Mouse (Mus musculus): ENCODE results near the gene Cggbp1. TPM values are rescaled to one million over a fixed set of nuclear protein-coding genes. Genes with fewer than 3 reads are reported as not detected.
"Not testable (repeated sequence)": the region's sequence is repeated elsewhere in the genome, so short reads cannot be mapped to it uniquely, and the experiment has no call there.

The Cggbp1 gene
- total RNA-seq (2021): 10 to 100 TPM; 39.4 to 40.0 TPM

DNA sequence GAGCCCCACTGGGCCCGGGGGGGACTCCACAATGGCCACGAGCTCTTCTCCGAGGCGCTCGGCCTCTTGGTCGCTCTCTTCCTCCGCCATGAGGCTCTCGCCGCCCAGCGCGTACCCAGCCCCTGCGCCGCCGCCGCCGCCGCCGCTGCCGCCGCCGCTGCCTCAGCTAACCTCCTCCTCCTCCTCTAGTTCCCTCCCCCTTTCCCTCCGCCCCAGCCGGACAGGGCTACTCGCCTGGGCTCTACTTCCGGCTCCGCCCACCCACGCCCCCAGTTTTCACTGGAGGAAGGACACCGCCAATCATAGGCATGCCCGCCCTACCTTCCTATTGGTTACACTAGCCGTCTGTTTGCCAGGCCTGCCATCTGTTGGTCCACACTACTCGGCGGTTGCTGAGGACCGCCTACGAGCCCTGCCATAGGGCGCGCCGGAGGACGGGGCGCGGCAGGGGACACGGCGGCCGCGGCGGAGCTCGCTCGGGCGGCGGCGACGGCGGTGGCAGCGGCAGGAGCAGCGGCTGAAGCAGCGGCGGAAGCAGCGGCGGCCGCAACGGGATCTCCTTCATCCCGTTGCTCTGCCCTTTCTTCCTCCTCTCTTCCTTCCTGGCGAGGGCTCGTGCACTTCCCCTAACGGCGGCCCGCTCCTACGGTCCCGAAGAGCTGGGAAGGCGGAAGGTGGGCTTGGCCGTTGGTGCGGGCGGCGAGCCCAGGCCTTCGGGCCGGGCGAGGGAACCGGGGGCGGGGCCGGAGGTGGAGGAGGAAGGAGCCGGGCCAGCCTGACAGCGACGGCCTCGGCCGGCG lies at the start of gene Cggbp1, which contains the start of gene Zfp654:
Cggbp1 (plus strand) TSS at position 434 of the 800 bp plus-strand sequence.
Zfp654 (minus strand) TSS at position 90 of the 800 bp plus-strand sequence.
- DNase-seq: peak; percentile 99 to 100
- intact Hi-C loops (cut with DNase I): loop anchor here (1.0 to 10.0 kb wide), 4 partner anchors 21 to 1997 kb away; partner anchors contain the start of genes 4930453N24Rik and Pros1

DNA sequence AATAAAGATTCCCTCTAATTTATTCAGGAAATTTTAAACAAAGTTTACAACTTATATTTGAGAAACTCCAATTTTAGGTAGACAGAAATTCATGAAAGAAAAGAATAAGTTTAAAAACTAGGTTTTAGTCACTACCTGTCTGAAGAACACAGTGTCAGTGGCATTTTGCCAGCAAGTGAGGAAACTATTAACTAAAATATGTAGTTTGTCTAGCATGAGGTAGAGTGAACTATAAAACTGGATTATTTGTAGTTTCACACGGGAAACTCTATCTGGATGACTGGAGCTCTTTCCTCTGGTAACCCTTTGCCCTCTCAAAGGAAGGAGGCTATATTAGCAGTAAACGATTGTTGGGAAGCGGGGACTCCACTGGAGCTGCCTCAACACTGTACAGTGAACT lies 48.8 kb upstream of the Cggbp1 start:
- intact Hi-C loops (cut with DNase I): no loop called here
- no peak for DNase-seq

DNA sequence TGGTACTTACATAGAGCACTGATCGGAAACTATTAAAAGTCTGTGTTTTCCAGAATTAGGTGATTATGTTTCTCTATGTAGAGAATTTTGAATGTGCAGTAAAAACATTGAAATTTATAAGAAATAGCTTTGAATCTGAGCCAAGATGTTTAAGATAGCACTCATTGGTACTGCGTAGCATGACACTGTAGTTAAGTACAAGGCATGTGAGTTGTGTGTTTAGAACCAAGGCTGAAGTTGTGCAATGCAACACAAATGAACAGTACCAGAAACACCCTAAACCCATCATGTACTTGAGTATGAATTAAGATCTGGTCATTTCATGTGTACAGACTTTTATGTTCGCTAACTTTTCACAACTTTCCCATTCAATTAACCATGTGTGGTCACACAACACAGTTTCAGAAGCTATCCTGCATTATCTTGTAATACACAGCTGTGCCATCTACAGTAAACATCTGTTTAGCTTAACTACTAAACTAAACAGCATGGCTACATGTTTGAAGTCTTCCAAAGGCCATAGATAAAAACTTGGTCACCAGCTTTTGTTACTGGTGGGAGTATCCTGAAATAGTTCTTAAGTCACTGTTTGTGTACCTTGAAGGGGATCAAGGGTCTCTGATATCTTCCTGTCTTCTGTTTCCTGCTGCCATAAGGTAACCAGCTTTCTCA lies 34.6 kb upstream of the Cggbp1 start:
- DNase-seq: no peak
- intact Hi-C loops (cut with DNase I): no loop called here

DNA sequence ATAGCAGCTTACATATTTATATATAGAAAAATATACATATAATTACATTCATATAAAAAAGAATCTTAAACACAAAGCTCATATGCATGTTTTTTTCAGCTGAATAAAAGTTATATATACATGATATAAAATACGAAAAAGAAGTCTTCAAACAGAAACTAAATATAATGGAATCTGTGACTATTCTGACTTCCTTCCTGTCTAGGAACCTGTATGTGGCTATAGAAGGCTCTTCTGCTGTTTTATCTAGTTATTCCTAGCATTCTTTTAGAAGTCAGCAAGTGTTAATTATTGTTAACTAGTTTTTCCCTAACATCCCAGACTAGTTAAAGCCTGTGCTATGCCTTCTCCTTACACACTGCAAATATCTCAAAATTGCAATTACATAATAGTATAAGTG lies 27.9 kb upstream of the Cggbp1 start:
- intact Hi-C loops (cut with DNase I): no loop called here

DNA sequence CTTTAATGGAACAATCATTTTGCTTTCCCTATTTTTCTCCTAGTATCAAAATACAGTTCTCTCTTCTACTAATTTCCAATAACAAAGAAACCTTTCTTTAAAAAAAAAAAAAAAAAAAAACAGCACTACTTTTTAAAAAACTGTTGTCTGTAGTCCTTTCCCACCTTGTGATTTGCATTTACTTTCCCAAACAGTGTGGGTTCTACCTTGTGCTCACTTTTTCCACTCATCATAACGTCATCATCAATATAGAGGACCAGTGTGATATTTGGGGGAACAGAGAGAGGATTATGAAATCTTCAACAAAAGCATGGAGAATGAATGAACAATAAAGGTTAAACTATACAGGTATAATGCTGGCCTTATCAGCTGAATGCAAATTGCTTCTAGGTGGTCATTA lies 27.3 kb upstream of the Cggbp1 start:
- no peak for DNase-seq

More for the DNA sequence above, 27.9 kb upstream of the Cggbp1 start:
- no peak for DNase-seq

DNA sequence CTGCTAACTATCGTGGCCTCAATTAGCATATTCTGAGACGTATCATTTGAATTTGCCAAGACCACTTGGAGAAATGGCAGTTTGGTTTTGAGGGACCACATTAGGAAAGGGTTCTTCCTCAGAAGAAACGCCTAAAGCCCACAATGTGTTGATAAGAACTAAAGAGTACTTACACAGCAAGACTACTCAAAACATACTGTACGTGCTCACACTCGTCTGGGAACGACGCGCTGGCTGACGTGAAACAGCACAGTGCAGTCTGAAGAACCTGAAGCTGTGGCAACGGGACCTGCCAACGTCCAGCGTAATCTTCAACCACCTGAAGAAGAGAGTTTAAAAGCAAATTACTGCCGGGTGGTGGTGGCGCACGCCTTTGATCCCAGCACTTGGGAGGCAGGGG lies 21.5 kb upstream of the Cggbp1 start:
- DNase-seq: no peak
- intact Hi-C loops (cut with DNase I): no loop called here

More for the DNA sequence above, 27.3 kb upstream of the Cggbp1 start:
- intact Hi-C loops (cut with DNase I): no loop called here

DNA sequence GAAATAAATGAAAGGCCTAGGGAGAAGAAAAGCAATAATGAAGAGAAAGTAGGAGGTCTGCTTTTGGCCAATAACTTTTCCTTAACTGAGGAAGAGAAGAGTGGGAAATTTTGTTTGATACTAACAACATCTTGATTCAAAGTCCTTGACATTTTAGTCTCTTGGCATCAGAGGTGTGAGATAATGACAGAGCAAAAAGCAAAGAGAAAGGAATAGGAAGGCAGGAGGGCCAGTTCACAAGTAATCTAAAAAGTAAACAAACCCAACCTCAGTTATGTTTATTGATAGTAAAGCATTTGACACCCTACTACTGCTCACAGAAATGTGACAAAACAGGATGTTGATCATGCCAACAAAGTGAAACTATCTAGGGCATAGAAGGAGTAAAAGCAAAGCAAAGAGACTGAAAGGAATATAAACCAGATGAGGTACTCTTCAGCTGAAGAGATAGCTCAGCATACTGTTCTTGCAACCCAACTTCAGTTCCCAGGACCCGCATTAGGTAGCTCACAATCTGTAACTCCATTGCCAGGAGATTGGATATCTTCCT lies 15.7 kb upstream of the Cggbp1 start:
- DNase-seq: no peak
- intact Hi-C loops (cut with DNase I): no loop called here

DNA sequence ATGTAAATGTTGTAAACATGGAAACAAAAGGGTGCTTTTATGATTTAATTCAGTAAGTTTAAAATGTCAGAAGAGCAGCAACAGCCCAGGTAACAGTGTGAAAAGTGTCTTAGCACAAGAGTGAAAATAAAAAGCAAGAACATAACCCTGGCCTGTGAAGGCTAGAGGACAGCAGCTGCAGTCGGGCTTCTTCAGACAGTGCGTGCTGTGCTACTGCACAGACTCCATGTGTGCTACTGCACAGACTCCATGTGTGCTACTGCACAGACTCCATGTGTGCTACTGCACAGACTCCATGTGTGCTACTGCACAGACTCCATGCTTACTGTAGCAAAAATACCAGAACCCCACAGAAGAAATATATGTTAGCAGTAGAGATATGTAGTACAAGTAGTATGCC lies 15.1 kb upstream of the Cggbp1 start:
- intact Hi-C loops (cut with DNase I): no loop called here
- DNase-seq: no peak

DNA sequence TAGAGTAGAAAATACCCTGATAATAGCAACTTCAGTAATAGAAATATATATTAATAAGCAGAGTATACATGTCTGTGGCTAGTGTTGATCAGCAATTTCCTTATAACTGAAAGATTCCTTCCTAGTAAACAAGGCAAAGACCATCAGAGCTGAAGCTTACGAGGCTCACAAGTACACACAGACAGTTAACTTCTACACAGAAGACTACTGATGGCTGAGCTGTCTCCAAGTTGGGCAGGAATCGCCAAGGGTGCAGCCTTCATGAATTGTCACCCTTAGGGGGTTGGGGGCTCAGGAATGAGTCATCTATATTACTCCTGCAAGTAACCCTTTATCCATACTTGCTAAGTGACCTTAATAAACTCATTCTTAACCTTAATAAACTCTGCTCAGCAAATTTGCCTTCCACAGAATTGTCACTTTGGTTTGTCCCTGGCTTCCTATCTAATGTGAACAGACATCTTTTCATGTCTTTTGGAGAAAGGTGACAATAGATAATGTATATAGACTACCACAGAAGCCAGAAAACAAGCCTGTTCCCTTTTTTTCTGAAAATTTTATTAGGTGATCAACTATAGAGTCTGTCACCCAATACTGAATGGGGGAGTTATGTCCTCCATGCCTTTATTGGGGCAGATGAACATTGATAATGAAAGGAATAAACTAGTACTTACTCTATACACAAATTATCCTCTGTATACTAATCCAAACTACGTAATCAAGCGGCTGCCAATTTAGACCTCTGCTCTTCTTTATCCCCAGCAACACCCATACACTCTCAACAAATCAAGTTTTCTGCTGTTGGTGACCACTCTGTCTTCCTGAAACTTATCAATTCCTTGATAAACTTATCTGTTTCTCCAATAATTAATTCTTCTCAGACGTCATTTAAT lies 10.1 kb upstream of the Cggbp1 start:
- no peak for DNase-seq
- intact Hi-C loops (cut with DNase I): no loop called here

DNA sequence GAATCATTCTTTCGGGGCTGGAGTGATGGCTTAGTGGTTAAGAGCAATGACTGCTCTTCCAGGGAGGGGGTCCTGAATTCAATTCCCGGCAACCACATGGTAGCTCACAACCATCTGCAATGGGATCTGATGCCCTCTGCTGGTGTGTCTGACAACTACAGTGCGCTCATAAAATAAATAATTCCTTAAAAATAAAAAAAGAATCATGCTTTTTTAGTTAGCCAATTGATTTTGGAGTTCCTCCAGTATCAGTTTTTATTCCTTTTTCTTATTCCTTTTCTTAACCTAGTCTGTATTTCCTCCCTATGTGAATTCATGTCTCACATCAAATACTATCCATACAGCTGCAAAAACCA lies 9.4 kb upstream of the Cggbp1 start:
- DNase-seq: no peak
- intact Hi-C loops (cut with DNase I): no loop called here

DNA sequence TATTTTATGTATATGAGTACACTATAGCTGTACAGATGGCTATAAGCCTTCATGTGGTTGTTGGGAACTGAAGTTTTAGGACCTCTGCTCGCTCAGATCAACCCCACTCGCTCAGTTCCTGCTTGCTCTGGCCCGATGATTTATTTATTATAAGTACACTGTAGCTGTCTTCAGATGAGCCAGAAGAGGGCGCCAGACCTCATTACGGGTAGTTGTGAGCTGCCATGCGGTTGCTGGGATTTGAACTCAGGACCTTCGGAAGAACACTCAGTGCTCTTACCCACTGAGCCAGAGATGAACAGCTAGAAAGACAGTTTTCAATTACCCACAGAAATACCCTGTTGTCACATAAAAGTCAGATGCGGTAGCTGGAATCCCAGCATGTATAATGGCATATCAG lies 5.8 kb upstream of the Cggbp1 start:
- intact Hi-C loops (cut with DNase I): no loop called here
- no peak for DNase-seq

DNA sequence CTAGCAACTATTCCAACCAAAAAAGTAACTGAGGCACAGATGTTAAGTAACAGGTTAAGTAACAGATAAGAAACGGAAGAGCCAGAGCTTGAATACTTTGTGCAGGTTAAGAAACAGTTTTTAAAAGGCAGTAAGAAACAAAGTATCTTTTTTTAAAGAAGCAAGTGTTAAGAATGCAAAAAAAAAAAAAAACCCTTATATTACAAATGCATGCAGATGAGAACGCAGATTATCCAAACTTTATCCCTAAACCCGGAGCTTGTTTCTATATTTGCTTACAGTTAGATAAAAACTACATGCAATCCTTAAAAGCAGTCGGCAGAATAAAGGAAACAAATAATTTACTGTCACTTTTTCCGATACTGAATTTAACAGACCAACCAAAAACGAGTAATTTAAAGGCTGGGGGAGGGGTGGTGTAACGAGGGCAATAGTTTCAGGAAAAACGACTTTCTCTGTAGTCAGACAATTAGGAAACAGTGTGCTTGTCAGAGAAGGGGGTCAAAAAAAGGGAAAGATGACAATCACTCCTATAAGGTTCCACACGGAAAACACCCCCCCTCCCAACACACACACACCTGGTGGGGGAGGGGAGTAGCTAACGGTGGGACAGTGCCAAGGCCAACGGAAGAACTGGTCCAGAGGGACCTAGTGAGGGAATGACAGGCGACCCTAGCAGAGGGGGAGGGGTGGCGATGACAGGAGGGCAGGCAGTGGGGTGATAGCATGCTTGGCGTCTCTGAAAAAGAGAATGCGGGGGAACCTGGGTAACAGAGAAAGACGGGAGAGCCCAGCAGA lies 1.3 kb upstream of the Cggbp1 start:
- peak; percentile 24 to 40 for DNase-seq

DNA sequence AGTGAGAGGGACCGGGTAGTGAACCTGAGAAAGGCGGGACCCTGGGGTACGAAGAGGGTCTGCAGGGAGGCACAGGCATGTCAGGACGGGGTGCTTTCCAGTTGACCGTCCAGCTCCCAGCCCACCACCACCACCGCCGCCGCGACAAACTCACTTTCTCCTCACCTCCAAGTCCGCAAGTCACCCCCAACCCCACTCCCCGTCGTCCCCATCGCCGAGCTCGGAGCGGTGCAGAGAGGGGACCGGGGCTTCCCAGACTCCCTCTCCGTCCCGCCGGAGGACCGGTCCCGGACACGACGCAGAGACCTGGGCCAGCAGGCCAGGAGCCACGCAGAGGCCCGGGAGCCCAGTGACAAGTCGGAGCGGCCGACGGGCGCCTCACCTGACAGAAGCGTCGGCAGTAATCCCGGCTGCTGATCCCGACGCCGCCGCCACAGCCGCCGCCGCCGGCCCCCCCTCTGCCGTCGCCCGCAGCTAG lies 672 bp upstream of the Cggbp1 start:
- intact Hi-C loops (cut with DNase I): loop anchor here (2.0 to 10.0 kb wide), 3 partner anchors 80 to 1996 kb away; partner anchors contain the start of genes 4930453N24Rik and Pros1
- DNase-seq: no peak

More for the DNA sequence above, 1.3 kb upstream of the Cggbp1 start:
- intact Hi-C loops (cut with DNase I): loop anchor here (2.0 to 10.0 kb wide), 3 partner anchors 80 to 1996 kb away; partner anchors contain the start of genes 4930453N24Rik and Pros1

DNA sequence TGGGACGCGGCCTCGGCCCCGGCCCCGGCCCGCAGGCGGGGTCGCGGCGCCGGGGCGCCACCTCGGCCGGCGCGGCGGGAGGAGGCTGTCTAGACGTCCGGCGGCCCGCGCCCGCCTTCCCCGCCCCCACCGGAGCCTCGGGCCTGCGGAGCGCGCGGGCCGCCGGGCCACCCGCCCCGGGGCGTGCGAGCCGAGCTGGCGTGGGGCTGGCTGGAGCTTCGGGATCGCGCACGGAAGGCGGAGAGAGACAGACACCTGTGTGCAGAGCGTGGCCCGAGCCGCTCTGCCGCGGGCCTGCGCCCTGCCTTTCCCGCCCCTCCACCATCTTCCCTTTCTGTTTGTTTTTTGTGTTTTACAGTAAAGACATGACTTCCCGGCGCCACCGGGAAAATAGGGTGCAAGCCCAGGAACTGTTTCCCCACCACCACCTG lies 660 bp downstream of the Cggbp1 start:
- intact Hi-C loops (cut with DNase I): loop anchor here (1.0 to 10.0 kb wide), 3 partner anchors 20 to 1998 kb away; partner anchors contain the start of gene Pros1
- DNase-seq: peak; percentile 50 to 68

DNA sequence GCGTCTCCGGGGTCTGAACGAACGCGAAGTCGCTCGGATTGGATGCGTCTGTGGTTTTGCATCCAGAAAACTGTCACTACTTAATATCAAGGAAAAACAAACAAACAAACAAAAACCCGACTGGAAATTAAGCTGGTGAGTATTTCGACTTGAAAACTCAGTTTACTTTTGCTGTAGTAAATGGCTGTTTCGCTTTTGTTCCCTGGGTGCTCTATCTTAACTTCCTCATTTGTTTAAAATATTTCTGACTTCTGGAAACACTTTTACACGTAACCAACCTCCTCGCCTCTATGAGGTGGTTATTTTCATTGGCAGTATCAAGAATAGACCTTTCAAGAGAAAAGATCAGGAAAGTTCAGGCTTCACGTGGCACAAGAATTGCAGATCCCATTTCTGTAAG lies 1.1 kb downstream of the Cggbp1 start:
- intact Hi-C loops (cut with DNase I): loop anchor here (1.0 to 10.0 kb wide), 3 partner anchors 19 to 1998 kb away; partner anchors contain the start of gene Pros1
- no peak for DNase-seq

DNA sequence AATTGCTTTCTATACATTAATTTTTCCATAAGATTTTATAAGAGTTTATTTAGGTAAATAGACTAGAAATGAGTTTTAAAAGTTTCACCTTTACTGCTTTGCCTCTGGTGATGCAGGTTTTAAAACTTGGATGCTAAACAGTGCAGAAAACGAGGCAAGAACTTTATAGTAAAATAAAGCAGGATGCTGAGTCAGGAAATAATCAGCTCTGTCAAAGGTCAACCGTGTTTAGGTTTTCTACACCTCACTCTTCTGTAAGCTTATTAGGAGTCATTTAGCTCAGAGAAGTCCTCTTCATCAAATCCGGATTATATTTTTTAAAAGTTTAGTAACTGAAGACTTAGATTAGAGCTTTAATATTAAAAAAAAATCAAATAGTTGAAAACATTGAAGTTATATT lies 5.2 kb downstream of the Cggbp1 start:
- intact Hi-C loops (cut with DNase I): loop anchor here (10.0 kb wide), 1 partner anchor 2002 kb away; the partner anchor contains the start of gene Pros1
- no peak for DNase-seq

DNA sequence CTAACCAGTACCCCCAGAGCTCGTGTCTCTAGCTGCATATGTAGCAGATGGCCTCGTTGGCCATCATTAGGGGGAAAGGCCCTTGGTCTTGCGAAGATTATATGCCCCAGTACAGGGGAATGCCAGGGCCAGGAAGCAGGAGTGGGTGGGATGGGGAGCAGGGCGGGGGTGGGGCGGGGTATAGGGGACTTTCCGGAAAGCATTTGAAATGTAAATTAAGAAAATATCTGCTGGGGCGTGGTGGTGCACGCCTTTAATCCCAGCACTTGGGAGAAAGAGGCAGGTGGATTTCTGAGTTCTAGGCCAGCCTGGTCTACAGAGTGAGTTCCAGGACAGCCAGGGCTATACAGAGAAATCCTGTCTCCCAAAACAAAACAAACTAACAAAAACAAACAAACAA lies 14.0 kb downstream of the Cggbp1 start:
- intact Hi-C loops (cut with DNase I); DNase-seq: not testable (repeated sequence)

DNA sequence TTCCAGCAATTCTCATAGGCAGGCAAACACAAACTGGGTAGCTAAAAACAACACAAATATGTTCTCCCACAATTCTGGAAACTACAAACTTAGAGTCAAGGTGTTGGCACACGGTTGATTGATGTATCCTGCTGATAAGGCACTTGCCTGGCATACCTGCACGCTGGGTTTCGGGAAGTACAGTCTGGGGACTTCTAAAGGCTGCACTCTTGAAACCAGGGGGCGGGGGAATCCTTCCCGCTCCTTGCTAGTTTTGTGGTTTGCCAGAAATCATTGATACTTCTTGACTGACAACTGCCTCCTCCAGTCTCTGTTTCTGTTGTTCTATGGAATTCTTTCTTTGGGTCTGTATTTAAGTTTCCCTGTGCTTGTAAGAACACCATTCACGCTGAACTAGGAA lies 16.8 kb downstream of the Cggbp1 start:
- no peak for DNase-seq
- intact Hi-C loops (cut with DNase I): no loop called here

DNA sequence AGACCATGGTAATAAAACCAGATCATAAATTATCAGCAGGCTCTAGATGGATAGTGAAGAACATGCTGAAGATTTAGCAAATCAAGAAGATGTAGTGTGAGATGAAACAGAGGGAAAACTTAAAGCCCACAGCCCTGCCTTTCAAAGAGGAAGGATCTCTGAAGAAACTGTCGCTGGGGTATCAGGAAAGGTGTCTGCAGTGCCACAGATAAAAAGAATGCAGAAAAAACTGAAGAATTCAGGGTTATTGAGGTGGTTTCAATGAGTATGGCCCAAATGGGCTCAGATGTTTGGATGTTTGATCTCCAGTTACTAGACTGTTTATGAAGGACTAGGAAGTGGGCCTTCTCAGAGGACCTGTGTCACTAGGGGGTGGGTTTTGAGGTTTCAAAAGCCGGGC lies 17.8 kb downstream of the Cggbp1 start:
- DNase-seq: no peak
- intact Hi-C loops (cut with DNase I): no loop called here

Data from heart, postnatal 36 days (tissue).